Mouse (Mus musculus) inflammation-experienced regulatory T-cells, adult 6 months (primary cell): ENCODE data around the gene Ccr10. TPM values are rescaled to one million over a fixed set of nuclear protein-coding genes. Genes with fewer than 3 reads are reported as not detected.

Experiments
- polyA plus RNA-seq, 3 experiments: library from polyadenylated mRNA; unstranded; fragments of 100-300 nt; shearing (Covaris generic); gene quantifications; one replicate each; pipeline ENCODE4 v1.2.1; 2017

Ccr10 gene
- polyA plus RNA-seq, 3 experiments from 2014 or later: 0.33 to 0.55 TPM; not detected in 1

Other genes with a start within 250 kb of the Ccr10 start
- gene Stat3, start 235.9 kb downstream of the Ccr10 start, polyA plus RNA-seq: 100 to 1,000 TPM in 1 of 3 experiments, 10 to 100 TPM in 2; 79.3 to 111 (median 99.2) TPM
- under 1 TPM in 2 of 3 experiments, not detected in 1; 0.09 to 0.26 TPM for gene Cavin1, start 204.6 kb downstream of the Ccr10 start, polyA plus RNA-seq
- 1 to 10 TPM; 1.3 to 7.7 (median 6.8) TPM for gene Atp6v0a1, start 166.0 kb downstream of the Ccr10 start, polyA plus RNA-seq
- 1 to 10 TPM; 4.4 to 7.3 (median 5.7) TPM for gene Naglu, start 105.4 kb downstream of the Ccr10 start, polyA plus RNA-seq
- under 1 TPM in 1 of 3 experiments, not detected in 2; 0.26 TPM for gene Hsd17b1, start 97.0 kb downstream of the Ccr10 start, polyA plus RNA-seq
- gene Coasy, start 92.9 kb downstream of the Ccr10 start, polyA plus RNA-seq: 10 to 100 TPM; 16.5 to 21.0 (median 18.2) TPM
- 10 to 100 TPM; 61.9 to 74.3 (median 66.5) TPM for gene Mlx, start 88.2 kb downstream of the Ccr10 start, polyA plus RNA-seq
- 10 to 100 TPM in 1 of 3 experiments, 1 to 10 TPM in 2; 7.7 to 19.7 (median 10.0) TPM for gene Psmc3ip, start 80.0 kb downstream of the Ccr10 start, polyA plus RNA-seq
- 10 to 100 TPM; 15.1 to 26.8 (median 21.4) TPM for gene Retreg3, start 55.5 kb downstream of the Ccr10 start, polyA plus RNA-seq
- gene Tubg1, start 55.5 kb downstream of the Ccr10 start, polyA plus RNA-seq: 10 to 100 TPM; 24.7 to 32.4 (median 24.7) TPM
- gene Tubg2, start 19.5 kb downstream of the Ccr10 start, polyA plus RNA-seq: 1 to 10 TPM; 1.2 to 1.8 (median 1.5) TPM
- gene Cntnap1, start 4.9 kb downstream of the Ccr10 start, polyA plus RNA-seq: under 1 TPM in 2 of 3 experiments, not detected in 1; 0.09 to 0.15 TPM
- not detected for gene Plekhh3, start 4.1 kb downstream of the Ccr10 start, polyA plus RNA-seq
- gene Ezh1, start 51.0 kb upstream of the Ccr10 start, polyA plus RNA-seq: 10 to 100 TPM; 38.0 to 70.6 (median 62.7) TPM
- not detected for gene Ramp2, start 70.6 kb upstream of the Ccr10 start, polyA plus RNA-seq
- 100 to 1,000 TPM; 134 to 144 (median 138) TPM for gene Vps25, start 78.3 kb upstream of the Ccr10 start, polyA plus RNA-seq
- gene Wnk4, start 85.1 kb upstream of the Ccr10 start, polyA plus RNA-seq: 1 to 10 TPM in 1 of 3 experiments, under 1 TPM in 1, not detected in 1; 0.75 to 2.9 TPM
- 1 to 10 TPM in 1 of 3 experiments, under 1 TPM in 2; 0.63 to 1.2 (median 0.71) TPM for gene Cntd1, start 103.6 kb upstream of the Ccr10 start, polyA plus RNA-seq
- 100 to 1,000 TPM; 129 to 132 (median 131) TPM for gene Coa3, start 103.7 kb upstream of the Ccr10 start, polyA plus RNA-seq
- 10 to 100 TPM; 62.1 to 87.3 (median 74.1) TPM for gene Becn1, start 126.8 kb upstream of the Ccr10 start, polyA plus RNA-seq
- gene Psme3, start 140.8 kb upstream of the Ccr10 start, polyA plus RNA-seq: 10 to 100 TPM; 25.8 to 37.6 (median 36.8) TPM
- gene Aoc2, start 149.6 kb upstream of the Ccr10 start, polyA plus RNA-seq: 10 to 100 TPM in 1 of 3 experiments, 1 to 10 TPM in 2; 2.5 to 12.3 (median 4.9) TPM
- not detected for gene Aoc3, start 155.2 kb upstream of the Ccr10 start, polyA plus RNA-seq
- not detected for gene G6pc, start 192.1 kb upstream of the Ccr10 start, polyA plus RNA-seq
- 10 to 100 TPM; 34.2 to 43.2 (median 40.5) TPM for gene Aarsd1, start 242.2 kb upstream of the Ccr10 start, polyA plus RNA-seq
- gene Gm27029, start 249.4 kb upstream of the Ccr10 start, polyA plus RNA-seq: 1 to 10 TPM in 1 of 3 experiments, under 1 TPM in 2; 0.46 to 1.3 (median 0.57) TPM
- 1 to 10 TPM; 6.7 to 7.2 (median 6.9) TPM for gene Rundc1, start 249.6 kb upstream of the Ccr10 start, polyA plus RNA-seq
- gene Ptges3l, start 249.9 kb upstream of the Ccr10 start, polyA plus RNA-seq: 1 to 10 TPM; 1.6 to 2.2 (median 2.1) TPM